Mouse (Mus musculus): Measurements from ENCODE around the gene Reln.

Reln gene

GRCm38 (mm10) chr5:22344556-22344975, at the start of gene Reln:
Gene Reln, minus strand, starts transcription at chr5:22344702.
- no peak for DNase-seq

- DNase-seq, result no peak
Measured at GRCm38 (mm10) chr5:22388502-22388901, 44.0 kb upstream of the Reln start.

GRCm38 (mm10) chr5:22360510-22360909, 16.0 kb upstream of the Reln start:
- DNase-seq, result no peak

- no peak for DNase-seq
Measured at GRCm38 (mm10) chr5:22348412-22348811, 3.9 kb upstream of the Reln start.

GRCm38 (mm10) chr5:22347732-22348131, 3.2 kb upstream of the Reln start:
- no peak for DNase-seq

- DNase-seq, result no peak
Measured at GRCm38 (mm10) chr5:22345894-22346635, 1.6 kb upstream of the Reln start.

- no peak for DNase-seq
Measured at GRCm38 (mm10) chr5:22344976-22345651, 612 bp upstream of the Reln start.

GRCm38 (mm10) chr5:22343843-22344555, 503 bp downstream of the Reln start:
- DNase-seq, result no peak

GRCm38 (mm10) chr5:22343536-22343842, 1.0 kb downstream of the Reln start:
- DNase-seq, result no peak

GRCm38 (mm10) chr5:22342461-22342860, 2.0 kb downstream of the Reln start:
- no peak for DNase-seq

GRCm38 (mm10) chr5:22340991-22341390, 3.5 kb downstream of the Reln start:
- DNase-seq, result no peak

GRCm38 (mm10) chr5:22335408-22335807, 9.1 kb downstream of the Reln start:
- no peak for DNase-seq

GRCm38 (mm10) chr5:22330802-22331201, 13.7 kb downstream of the Reln start:
- no peak for DNase-seq

- DNase-seq, result no peak
Measured at GRCm38 (mm10) chr5:22328431-22329359, 15.8 kb downstream of the Reln start.

- no peak for DNase-seq
Measured at GRCm38 (mm10) chr5:22327170-22327569, 17.3 kb downstream of the Reln start.

GRCm38 (mm10) chr5:22323801-22324200, 20.7 kb downstream of the Reln start:
- no peak for DNase-seq

GRCm38 (mm10) chr5:22317807-22318206, 26.7 kb downstream of the Reln start:
- DNase-seq, result no peak

- DNase-seq, result no peak
Measured at GRCm38 (mm10) chr5:22316471-22316870, 28.0 kb downstream of the Reln start.

GRCm38 (mm10) chr5:22315990-22316389, 28.5 kb downstream of the Reln start:
- no peak for DNase-seq

- DNase-seq, result no peak
Measured at GRCm38 (mm10) chr5:22312995-22313394, 31.5 kb downstream of the Reln start.

- DNase-seq, result no peak
Measured at GRCm38 (mm10) chr5:22311046-22311445, 33.5 kb downstream of the Reln start.

GRCm38 (mm10) chr5:22309001-22309400, 35.5 kb downstream of the Reln start:
- no peak for DNase-seq

GRCm38 (mm10) chr5:22307853-22308252, 36.6 kb downstream of the Reln start:
- no peak for DNase-seq
